Mouse (Mus musculus) brain, embryonic 18.5 days (tissue): Measurements from ENCODE around the gene Pdx1.
A peak's percentile ranks its signal among the peaks of the same experiment; 100 is the strongest.

Experiments used
- DNase-seq: peaks from one replicate; pipeline ENCODE4 v3.0.0-alpha.2; 2012; ENCODE audit warnings: low read depth, low spot score

The Pdx1 gene

DNA sequence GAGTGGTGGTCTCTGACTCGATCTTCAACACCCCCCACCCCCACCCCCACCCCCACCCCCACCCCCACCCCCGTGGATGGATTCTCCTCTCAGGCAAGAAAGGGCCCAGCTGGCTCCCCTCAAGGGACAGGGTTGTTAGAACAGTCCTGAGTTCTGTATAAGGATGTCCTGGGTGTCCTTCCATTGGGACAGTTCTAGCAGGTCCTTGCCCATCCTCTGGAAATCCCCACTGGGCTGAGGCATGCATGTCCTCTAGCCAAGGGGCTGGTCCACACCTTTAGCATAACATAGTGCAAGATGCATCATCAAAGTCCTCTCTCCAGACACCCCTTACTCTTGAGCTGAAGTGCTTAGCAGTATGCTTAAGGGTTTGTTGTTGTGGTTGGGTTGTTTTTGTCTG lies 40.0 kb downstream of the Pdx1 start:
- no peak for DNase-seq

DNA sequence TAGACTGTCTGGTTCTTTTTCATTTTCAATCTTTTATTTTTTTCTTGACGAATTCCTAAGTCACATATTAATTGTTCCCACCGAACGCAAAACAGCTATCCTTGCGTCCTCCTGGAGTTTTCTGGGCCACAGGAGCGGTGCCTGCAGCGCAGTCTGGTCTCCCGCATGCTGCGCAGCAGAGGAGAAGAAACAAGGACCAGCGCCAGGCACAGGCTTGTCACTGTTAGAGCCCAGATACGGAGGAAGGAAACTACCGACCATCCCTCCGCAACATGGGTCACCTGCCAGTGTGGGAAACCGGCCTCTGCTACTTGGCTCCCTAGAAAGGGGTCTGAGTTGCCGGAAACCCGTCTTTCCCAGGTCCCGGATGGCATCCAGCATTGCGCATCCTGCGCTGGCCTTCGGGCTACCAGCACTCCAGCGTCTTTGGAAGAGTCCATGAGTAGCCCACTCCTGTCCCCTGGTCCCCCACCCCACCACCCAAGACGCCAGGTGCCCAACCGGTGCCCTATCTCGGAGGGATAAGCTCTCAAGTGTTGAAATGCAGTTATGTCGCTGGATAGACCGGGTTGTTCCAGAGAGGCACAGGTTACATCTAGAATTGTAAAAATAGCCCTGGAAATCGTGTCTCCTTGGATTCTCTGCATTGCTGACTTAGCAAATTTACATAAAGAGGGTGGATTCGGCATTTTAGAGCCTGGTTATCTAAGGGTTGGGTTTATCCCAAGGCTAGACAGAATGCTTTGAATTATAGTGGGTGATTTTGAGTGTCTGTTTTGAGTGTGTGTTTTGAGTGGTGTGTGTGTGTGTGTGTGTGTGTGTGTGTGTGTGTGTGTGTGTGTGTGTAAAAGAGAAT lies 43.3 kb downstream of the Pdx1 start:
- no peak for DNase-seq

DNA sequence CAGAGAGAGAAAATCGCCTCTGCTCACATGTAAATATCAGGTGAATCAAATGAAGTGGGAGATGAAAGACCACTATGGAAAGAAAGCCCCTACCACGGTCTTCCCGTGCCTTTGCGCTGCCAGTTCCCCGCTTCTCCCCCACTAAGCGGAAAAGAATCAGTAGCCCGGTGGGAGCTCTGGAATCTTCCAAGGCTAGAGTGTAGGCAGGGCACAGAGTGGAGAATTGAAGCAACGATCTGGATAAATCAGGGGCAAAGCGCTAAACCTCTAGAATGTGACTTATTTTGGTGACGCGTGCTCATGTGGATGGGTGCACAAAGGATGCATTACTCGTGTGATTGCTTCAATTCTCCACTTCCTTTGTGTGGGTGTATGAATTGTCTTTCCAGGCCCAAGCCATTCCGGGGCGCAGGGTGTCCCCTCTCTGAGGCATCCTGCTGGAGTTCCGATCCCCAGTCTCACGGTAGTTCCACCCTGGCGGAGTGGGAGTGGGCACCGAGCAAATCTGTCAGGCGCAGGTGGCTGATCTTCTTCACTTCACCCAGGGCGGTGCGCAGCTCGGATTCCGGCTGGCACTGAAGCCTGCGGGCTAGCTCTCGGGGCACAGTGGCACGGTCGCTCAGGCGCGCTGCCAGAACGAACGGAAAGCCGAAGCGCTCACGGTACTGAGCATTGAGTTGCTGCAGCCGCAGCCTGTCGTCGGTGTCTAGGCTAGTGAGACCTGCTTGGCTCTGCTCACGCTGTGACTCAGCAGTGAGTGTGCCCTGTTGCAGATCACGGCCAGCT lies 45.1 kb downstream of the Pdx1 start:
- DNase-seq, result no peak

DNA sequence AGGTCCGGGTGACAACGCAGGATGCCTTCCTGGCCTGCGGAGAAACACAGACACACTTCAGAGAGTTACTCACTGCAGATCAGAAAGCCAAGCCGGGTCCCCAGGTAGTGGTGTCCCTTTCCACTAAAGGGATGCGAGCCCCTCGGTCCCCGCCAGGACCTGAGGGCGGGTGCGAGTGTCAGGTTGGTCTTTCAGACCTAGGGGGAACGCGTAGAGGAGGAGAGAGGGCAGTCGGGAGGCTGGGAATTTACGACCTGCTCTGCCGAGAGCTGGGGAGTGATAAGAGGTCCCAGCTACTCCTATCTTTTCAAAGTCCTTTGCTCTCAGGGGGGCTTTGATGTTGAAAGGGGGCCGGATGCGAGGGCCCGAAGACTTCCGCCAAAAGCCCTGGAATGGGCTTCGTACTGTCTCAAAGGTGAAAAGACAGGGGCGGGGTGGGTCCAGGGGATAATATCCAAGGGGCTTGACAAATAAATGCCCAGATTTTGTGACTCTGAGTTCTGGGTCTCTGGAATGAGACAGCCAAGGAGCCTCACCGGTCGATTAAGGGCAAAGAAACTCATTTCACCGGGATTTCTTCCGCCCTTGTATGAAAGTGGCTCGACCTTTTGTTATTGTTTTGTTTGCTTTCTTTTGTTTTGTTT lies 45.8 kb downstream of the Pdx1 start:
- DNase-seq, result no peak

DNA sequence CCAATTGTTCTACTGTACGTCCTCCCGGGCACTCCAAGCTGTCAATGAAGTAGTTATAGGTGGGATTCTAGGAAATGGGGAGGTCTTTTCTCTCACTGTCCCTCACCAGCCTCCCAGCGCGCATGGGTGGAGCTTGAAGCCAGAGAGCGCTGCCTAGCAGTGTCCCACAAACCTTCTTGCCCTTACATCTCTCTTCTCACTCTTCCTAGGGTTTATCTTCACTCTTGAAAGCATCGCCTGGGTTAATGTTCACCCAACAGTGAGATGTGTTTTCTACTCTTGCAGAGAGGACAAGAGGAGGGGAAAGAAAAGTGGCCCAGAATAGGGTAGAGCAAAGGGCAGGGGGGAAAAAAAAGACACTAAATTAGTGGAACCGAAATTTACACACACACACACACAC lies 47.6 kb downstream of the Pdx1 start:
- DNase-seq, result no peak

DNA sequence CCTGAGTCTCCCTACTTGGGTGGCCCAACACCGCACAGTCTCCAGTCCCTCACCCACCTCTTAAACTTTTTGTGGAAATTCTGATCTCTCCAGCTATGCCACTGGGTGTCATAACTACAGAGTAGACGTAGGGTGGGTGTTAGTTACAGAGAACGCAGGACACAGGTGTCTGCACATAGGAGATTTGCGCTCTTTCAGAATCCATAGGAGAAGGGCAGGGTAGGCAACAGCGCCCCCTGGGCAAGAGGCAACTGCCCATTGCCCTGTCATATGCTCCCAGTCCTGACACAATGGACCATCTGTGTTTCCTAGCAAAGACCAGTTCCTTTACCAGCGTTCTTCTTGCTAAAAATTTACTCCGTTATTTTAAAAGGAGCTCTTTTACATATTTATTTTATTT lies 48.2 kb downstream of the Pdx1 start:
- DNase-seq, result no peak

DNA sequence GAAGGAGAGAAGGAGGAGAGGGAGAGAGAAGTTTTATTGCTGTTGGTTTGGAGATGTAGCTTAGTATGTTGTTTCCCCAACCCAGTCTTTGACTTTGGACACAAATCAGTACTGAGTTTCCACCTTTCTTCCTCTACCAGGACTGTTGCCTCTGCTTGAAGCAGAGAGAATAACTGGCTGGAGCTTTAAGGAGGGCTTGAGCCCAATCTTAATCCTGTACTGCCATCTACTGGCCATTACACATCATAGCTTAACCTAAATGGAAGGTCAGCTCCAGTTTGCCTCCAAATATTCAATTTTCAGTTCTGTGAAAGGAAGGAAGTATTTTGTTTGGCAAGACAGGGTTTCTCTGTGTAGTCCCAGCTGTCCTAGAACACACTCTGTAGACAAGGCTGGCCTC lies 49.9 kb downstream of the Pdx1 start:
- peak; percentile 45 for DNase-seq

DNA sequence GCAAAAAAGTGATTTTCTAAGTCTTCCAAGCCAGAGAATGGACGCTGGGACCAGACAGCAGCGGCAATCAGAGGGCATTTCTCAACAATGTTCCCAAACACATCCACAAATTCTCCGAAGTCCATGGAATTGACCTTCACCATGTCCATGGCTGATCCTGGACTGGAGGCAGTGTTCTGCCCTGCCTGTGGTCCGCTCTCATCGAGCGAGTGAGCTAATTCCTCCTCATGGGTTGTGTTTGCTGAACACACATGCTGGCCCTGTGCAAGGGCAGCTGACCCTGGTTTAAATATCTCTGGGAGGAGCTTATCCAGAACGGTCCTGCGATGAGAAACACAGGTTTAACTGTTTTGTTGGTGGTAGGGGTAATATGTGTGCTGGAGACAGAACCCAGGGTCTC lies 52.4 kb downstream of the Pdx1 start, which contains the start of gene Urad:
Gene Urad, minus strand, starts transcription at position 258 of the 400 bp plus-strand sequence.
- DNase-seq, result no peak

DNA sequence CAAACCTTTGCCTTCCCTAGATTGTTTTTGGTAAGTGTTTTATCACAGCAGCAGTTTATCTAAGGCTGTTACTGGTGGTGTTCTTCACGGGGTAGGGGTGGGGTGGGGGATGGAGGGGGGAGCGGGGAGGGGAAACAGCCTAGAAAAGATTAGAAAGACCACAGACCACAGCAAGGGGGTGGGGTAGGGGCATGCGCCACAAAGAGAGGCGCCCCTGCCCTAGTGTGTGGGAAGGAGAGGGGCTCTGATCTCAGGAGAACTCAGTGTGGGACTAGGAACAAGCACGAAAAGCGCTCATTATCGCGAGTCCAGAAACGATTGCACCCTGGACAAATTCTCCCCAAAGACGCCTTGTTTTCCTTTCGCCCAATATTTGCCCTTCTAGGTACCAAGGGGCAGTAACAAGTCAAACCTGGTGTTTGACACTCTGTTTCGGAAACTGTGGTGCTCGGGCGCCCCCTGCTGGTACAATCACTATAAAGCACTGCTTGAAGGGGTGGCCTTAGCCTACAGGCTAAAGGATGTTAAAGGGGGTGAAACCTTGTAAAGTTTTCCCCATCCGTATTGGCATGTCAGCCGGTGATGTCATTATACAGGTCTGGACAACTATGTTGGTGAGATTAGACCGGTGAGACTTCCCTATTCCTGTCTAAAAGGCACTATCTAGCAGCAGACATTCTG lies 53.6 kb downstream of the Pdx1 start:
- DNase-seq, result no peak
